Mouse (Mus musculus) layer of hippocampus, postnatal 10 days (tissue): ENCODE measurements around the gene Ces2e. TPM values are rescaled to one million over a fixed set of nuclear protein-coding genes. Genes with fewer than 3 reads are reported as not detected.
"Not testable (repeated sequence)": the region's sequence is repeated elsewhere in the genome, so short reads cannot be mapped to it uniquely, and the experiment has no call there.

Source experiments
- DNase-seq, 2 experiments: peaks; one replicate each; pipeline ENCODE4 v3.0.0; 2021; ENCODE audit warnings: low spot score in 2 of 2
- long read RNA-seq: library from polyadenylated mRNA; stranded (forward); transcript quantifications from one replicate; pipeline ENCODE4 v2.0.0, GENCODE M21; 2023
- total RNA-seq, 2 experiments: library from RNA; stranded (reverse); gene quantifications; 2 replicates each; pipeline ENCODE4 v1.2.3; 2021

Gene Ces2e
- total RNA-seq, result under 1 TPM in 1 of 2 experiments, not detected in 1; 0.16 TPM
- long read RNA-seq, partial matches to known transcripts, result 1 of 1 reads
- long read RNA-seq, other reads (novel, unspliced or antisense), result 0 of 1 reads

- DNase-seq, result no peak
Measured at GRCm38 (mm10) chr8:104925972-104926596, at the start of gene Ces2e. Gene Ces2e, plus strand, starts transcription at chr8:104926260.

- DNase-seq, result not testable (repeated sequence)
Measured at GRCm38 (mm10) chr8:104886223-104886926, 39.7 kb upstream of the Ces2e start.

GRCm38 (mm10) chr8:104901746-104902145 lies 24.3 kb upstream of the Ces2e start:
- DNase-seq, result no peak

GRCm38 (mm10) chr8:104907111-104907510 lies 18.9 kb upstream of the Ces2e start:
- DNase-seq, result no peak

- peak; percentile 43 to 60 for DNase-seq
Measured at GRCm38 (mm10) chr8:104909021-104909420, 17.0 kb upstream of the Ces2e start.

GRCm38 (mm10) chr8:104909651-104910050 lies 16.4 kb upstream of the Ces2e start:
- DNase-seq, result not testable (repeated sequence)

- DNase-seq, result no peak
Measured at GRCm38 (mm10) chr8:104927301-104927700, 1.2 kb downstream of the Ces2e start.

- DNase-seq, result no peak
Measured at GRCm38 (mm10) chr8:104944665-104945064, 18.6 kb downstream of the Ces2e start.

GRCm38 (mm10) chr8:104947056-104947455 lies 21.0 kb downstream of the Ces2e start, which contains the start of gene Ces2f:
Gene Ces2f, plus strand, starts transcription at chr8:104947356.
- DNase-seq, result no peak

GRCm38 (mm10) chr8:104949031-104949430 lies 23.0 kb downstream of the Ces2e start:
- DNase-seq, result no peak

- DNase-seq, result no peak
Measured at GRCm38 (mm10) chr8:104961537-104961961, 35.5 kb downstream of the Ces2e start, which contains the start of gene Ces2g. Gene Ces2g, plus strand, starts transcription at chr8:104961718.

GRCm38 (mm10) chr8:104962229-104962901 lies 36.3 kb downstream of the Ces2e start:
- DNase-seq, result no peak

GRCm38 (mm10) chr8:104963375-104963894 lies 37.4 kb downstream of the Ces2e start:
- no peak for DNase-seq

- no peak for DNase-seq
Measured at GRCm38 (mm10) chr8:104984126-104984525, 58.1 kb downstream of the Ces2e start.

Other genes starting within 250 kb of the Ces2e start
- not detected for gene Ces2a, start 192.3 kb upstream of the Ces2e start, total RNA-seq
- under 1 TPM; 0.31 to 0.53 TPM for gene Ces2b, start 94.7 kb upstream of the Ces2e start, total RNA-seq
- gene Ces2c, start 79.2 kb upstream of the Ces2e start, total RNA-seq, result not detected
- gene Ces2f, start 21.1 kb downstream of the Ces2e start, total RNA-seq, result not detected
- under 1 TPM; 0.16 to 0.21 TPM for gene Ces2g, start 35.5 kb downstream of the Ces2e start, total RNA-seq
- gene Ces2h, start 74.6 kb downstream of the Ces2e start, total RNA-seq, result not detected
- gene Ces3a, start 122.3 kb downstream of the Ces2e start, total RNA-seq, result not detected
- gene Ces3b, start 157.5 kb downstream of the Ces2e start, total RNA-seq, result not detected
- not detected for gene Ces4a, start 205.5 kb downstream of the Ces2e start, total RNA-seq
- 10 to 100 TPM; 32.1 to 35.7 TPM for gene Cbfb, start 244.4 kb downstream of the Ces2e start, total RNA-seq